Mouse (Mus musculus) bone marrow, adult 2 months (tissue): ENCODE results near the gene Efna1.

ENCODE experiments used
- CTCF ChIP-seq: fragments of 200-500 bp; IDR thresholded peaks from 2 replicates; pipeline ENCODE4 v1.5.1; 2011; ENCODE audit warnings: low read length, control low read depth; ENCODE audit not compliant: control insufficient read depth, insufficient read depth
- POLR2A ChIP-seq: fragments of 200-500 bp; IDR thresholded peaks from 2 replicates; pipeline ENCODE4 v1.6.1; 2011; ENCODE audit warnings: low read depth, mild to moderate bottlenecking, control low read depth, low read length, borderline replicate concordance; ENCODE audit not compliant: control insufficient read depth

DNA sequence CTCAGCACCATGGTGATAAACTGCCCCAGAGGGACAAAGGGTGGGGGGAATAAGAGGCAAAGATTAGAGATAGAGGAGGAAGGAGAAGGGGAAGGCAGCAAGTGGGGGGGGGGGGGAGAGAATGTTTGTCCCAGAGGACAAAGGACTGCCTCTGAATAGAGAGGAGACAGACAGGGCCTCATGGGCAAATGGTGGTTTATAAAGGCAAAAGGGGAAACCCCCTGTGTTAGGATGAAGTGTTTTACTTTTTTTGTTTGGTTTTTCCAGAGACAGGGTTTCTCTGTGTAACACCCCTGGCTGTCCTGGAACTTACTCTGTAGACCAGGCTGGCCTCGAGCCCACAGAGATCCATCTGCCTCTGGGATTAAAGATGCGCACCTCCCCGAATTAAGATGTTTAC, 20.7 kb downstream of the Efna1 start:
- TF ChIP-seq CTCF (no peak), POLR2A (no peak)
